Mouse (Mus musculus): ENCODE measurements around the gene Olfr585. TPM values are rescaled to one million over a fixed set of nuclear protein-coding genes. Genes with fewer than 3 reads are reported as not detected.

Gene Olfr585
- not detected in 2 replicates for polyA plus RNA-seq (2015; fragmentation: Nextera tagmentation; extraction: Ambion mirVana)

- no peak within 1 kb of the TSS for H3K27ac ChIP-seq (ENCODE audit: low read length)
- no peak for ATAC-seq
- H3K27me3 ChIP-seq (ENCODE audit: control insufficient read depth, insufficient read depth, low read depth, low read length) = no peaks in the 10 kb centered on the region
- no peaks in the 10 kb centered on the region for H3K4me1 ChIP-seq (ENCODE audit: control insufficient read depth, insufficient read depth, low read length)
- H3K9ac ChIP-seq (ENCODE audit: low read depth, low read length) = no peak within 1 kb of the TSS
- H3K36me3 ChIP-seq (ENCODE audit: control insufficient read depth, insufficient read depth, low read length) = no peaks in the 10 kb centered on the region
- no peaks in the 10 kb centered on the region for H3K9me3 ChIP-seq (replicated peaks; ENCODE audit: control insufficient read depth, low read length, poor library complexity, severe bottlenecking)
- H3K4me3 ChIP-seq (ENCODE audit: low read depth, low read length) = no peak within 1 kb of the TSS
- 88% methylated on average over 1 of the region's 1 CpGs for WGBS
- no peak within 1 kb of the TSS for H3K4me2 ChIP-seq (ENCODE audit: low read length)
Observed at GRCm38 (mm10) chr7:103097420-103097819, at the start of gene Olfr585. Gene Olfr585, plus strand, starts transcription at chr7:103097720.

- no peaks in the 10 kb centered on the region for H3K36me3 ChIP-seq (ENCODE audit: control insufficient read depth, insufficient read depth, low read length)
- H3K4me2 ChIP-seq (ENCODE audit: low read length) = no peak within 1 kb of the TSS
- H3K4me1 ChIP-seq (ENCODE audit: control insufficient read depth, insufficient read depth, low read length) = no peaks in the 10 kb centered on the region
- 94% methylated on average over 1 of the region's 1 CpGs for WGBS
- H3K4me3 ChIP-seq (ENCODE audit: low read depth, low read length) = no peak within 1 kb of the TSS
- no peaks in the 10 kb centered on the region for H3K9me3 ChIP-seq (replicated peaks; ENCODE audit: control insufficient read depth, low read length, poor library complexity, severe bottlenecking)
- no peak within 1 kb of the TSS for H3K9ac ChIP-seq (ENCODE audit: low read depth, low read length)
- H3K27ac ChIP-seq (ENCODE audit: low read length) = no peak within 1 kb of the TSS
- no peaks in the 10 kb centered on the region for H3K27me3 ChIP-seq (ENCODE audit: control insufficient read depth, insufficient read depth, low read depth, low read length)
- no peak for ATAC-seq
Observed at GRCm38 (mm10) chr7:103051000-103051399, 46.5 kb upstream of the Olfr585 start, which contains the start of gene Olfr583. Gene Olfr583, plus strand, starts transcription at chr7:103051300.

GRCm38 (mm10) chr7:103081585-103081984, 15.9 kb upstream of the Olfr585 start, which contains the start of gene Olfr584:
Gene Olfr584, plus strand, starts transcription at chr7:103081885.
- Histone ChIP-seq H3K27ac (ENCODE audit: low read length) (no peak within 1 kb of the TSS), H3K9ac (ENCODE audit: low read depth, low read length) (no peak within 1 kb of the TSS), H3K36me3 (ENCODE audit: control insufficient read depth, insufficient read depth, low read length) (no peaks in the 10 kb centered on the region), H3K9me3 (replicated peaks; ENCODE audit: control insufficient read depth, low read length, poor library complexity, severe bottlenecking) (no peaks in the 10 kb centered on the region; the same call in 1 of the 2 replicates), H3K4me1 (ENCODE audit: control insufficient read depth, insufficient read depth, low read length) (no peaks in the 10 kb centered on the region), H3K4me2 (ENCODE audit: low read length) (no peak within 1 kb of the TSS), H3K4me3 (ENCODE audit: low read depth, low read length) (no peak within 1 kb of the TSS), H3K27me3 (ENCODE audit: control insufficient read depth, insufficient read depth, low read depth, low read length) (no peaks in the 10 kb centered on the region)
- no peak for ATAC-seq
- 88% methylated on average over 1 of the region's 1 CpGs for WGBS

GRCm38 (mm10) chr7:103119406-103119805, 21.9 kb downstream of the Olfr585 start:
- Histone ChIP-seq H3K27me3 (ENCODE audit: control insufficient read depth, insufficient read depth, low read depth, low read length) (no peaks in the 10 kb centered on the region), H3K4me3 (ENCODE audit: low read depth, low read length) (no peak overlapping the region), H3K27ac (ENCODE audit: low read length) (no peak overlapping the region), H3K4me2 (ENCODE audit: low read length) (no peak overlapping the region), H3K4me1 (ENCODE audit: control insufficient read depth, insufficient read depth, low read length) (no peaks in the 10 kb centered on the region), H3K36me3 (ENCODE audit: control insufficient read depth, insufficient read depth, low read length) (no peaks in the 10 kb centered on the region), H3K9me3 (replicated peaks; ENCODE audit: control insufficient read depth, low read length, poor library complexity, severe bottlenecking) (no peaks in the 10 kb centered on the region), H3K9ac (ENCODE audit: low read depth, low read length) (no peak overlapping the region)
- WGBS = 54% methylated on average over 3 of the region's 3 CpGs
- ATAC-seq = no peak

- Histone ChIP-seq H3K9me3 (replicated peaks; ENCODE audit: control insufficient read depth, low read length, poor library complexity, severe bottlenecking) (no peaks in the 10 kb centered on the region; the same call in 1 of the 2 replicates), H3K36me3 (ENCODE audit: control insufficient read depth, insufficient read depth, low read length) (no peaks in the 10 kb centered on the region), H3K4me2 (ENCODE audit: low read length) (no peak within 1 kb of the TSS), H3K4me3 (ENCODE audit: low read depth, low read length) (no peak within 1 kb of the TSS), H3K27me3 (ENCODE audit: control insufficient read depth, insufficient read depth, low read depth, low read length) (no peaks in the 10 kb centered on the region), H3K27ac (ENCODE audit: low read length) (no peak within 1 kb of the TSS), H3K4me1 (ENCODE audit: control insufficient read depth, insufficient read depth, low read length) (no peaks in the 10 kb centered on the region), H3K9ac (ENCODE audit: low read depth, low read length) (no peak within 1 kb of the TSS)
- no peak for ATAC-seq
- WGBS = 89% methylated on average over 3 of the region's 3 CpGs
Observed at GRCm38 (mm10) chr7:103125538-103125937, 28.0 kb downstream of the Olfr585 start, which contains the start of gene Olfr586. Gene Olfr586, minus strand, starts transcription at chr7:103125638.

- WGBS = 86% methylated on average over 1 of the region's 1 CpGs
Observed at GRCm38 (mm10) chr7:103140579-103140978, 43.1 kb downstream of the Olfr585 start, which contains the start of gene Olfr588-ps1. Gene Olfr588-ps1, plus strand, starts transcription at chr7:103140879.

More at GRCm38 (mm10) chr7:103140579-103140978, 43.1 kb downstream of the Olfr585 start, which contains the start of gene Olfr588-ps1:
- no peaks in the 10 kb centered on the region for H3K36me3 ChIP-seq (ENCODE audit: control insufficient read depth, insufficient read depth, low read length)
- H3K27ac ChIP-seq (ENCODE audit: low read length) = no peak within 1 kb of the TSS
- no peaks in the 10 kb centered on the region for H3K9me3 ChIP-seq (replicated peaks; ENCODE audit: control insufficient read depth, low read length, poor library complexity, severe bottlenecking)
- H3K4me3 ChIP-seq (ENCODE audit: low read depth, low read length) = no peak within 1 kb of the TSS
- ATAC-seq = no peak
- H3K27me3 ChIP-seq (ENCODE audit: control insufficient read depth, insufficient read depth, low read depth, low read length) = no peaks in the 10 kb centered on the region
- no peaks in the 10 kb centered on the region for H3K4me1 ChIP-seq (ENCODE audit: control insufficient read depth, insufficient read depth, low read length)
- no peak within 1 kb of the TSS for H3K9ac ChIP-seq (ENCODE audit: low read depth, low read length)
- no peak within 1 kb of the TSS for H3K4me2 ChIP-seq (ENCODE audit: low read length)

Other genes starting within 250 kb of the Olfr585 start
- gene Olfr566, start 239.0 kb upstream of the Olfr585 start, polyA plus RNA-seq (2015; fragmentation: Nextera tagmentation; extraction: Ambion mirVana) = not detected in 2 replicates
- gene Olfr568, start 220.6 kb upstream of the Olfr585 start, polyA plus RNA-seq (2015; fragmentation: Nextera tagmentation; extraction: Ambion mirVana) = not detected in 2 replicates
- not detected in 2 replicates for gene Olfr569, start 206.8 kb upstream of the Olfr585 start, polyA plus RNA-seq (2015; fragmentation: Nextera tagmentation; extraction: Ambion mirVana)
- 0.20 TPM in 1 of 2 replicates, not detected in the other for gene Olfr570, start 203.1 kb upstream of the Olfr585 start, polyA plus RNA-seq (2015; fragmentation: Nextera tagmentation; extraction: Ambion mirVana)
- gene Olfr571, start 180.2 kb upstream of the Olfr585 start, polyA plus RNA-seq (2015; fragmentation: Nextera tagmentation; extraction: Ambion mirVana) = not detected in 2 replicates
- gene Olfr572, start 173.3 kb upstream of the Olfr585 start, polyA plus RNA-seq (2015; fragmentation: Nextera tagmentation; extraction: Ambion mirVana) = not detected in 2 replicates
- gene Olfr573-ps1, start 155.1 kb upstream of the Olfr585 start, polyA plus RNA-seq (2015; fragmentation: Nextera tagmentation; extraction: Ambion mirVana) = not detected in 2 replicates
- not detected in 2 replicates for gene Olfr574, start 149.3 kb upstream of the Olfr585 start, polyA plus RNA-seq (2015; fragmentation: Nextera tagmentation; extraction: Ambion mirVana)
- gene Olfr575, start 138.9 kb upstream of the Olfr585 start, polyA plus RNA-seq (2015; fragmentation: Nextera tagmentation; extraction: Ambion mirVana) = not detected in 2 replicates
- gene Olfr576, start 135.1 kb upstream of the Olfr585 start, polyA plus RNA-seq (2015; fragmentation: Nextera tagmentation; extraction: Ambion mirVana) = not detected in 2 replicates
- not detected in 2 replicates for gene Olfr577, start 121.8 kb upstream of the Olfr585 start, polyA plus RNA-seq (2015; fragmentation: Nextera tagmentation; extraction: Ambion mirVana)
- gene Olfr578, start 108.4 kb upstream of the Olfr585 start, polyA plus RNA-seq (2015; fragmentation: Nextera tagmentation; extraction: Ambion mirVana) = not detected in 2 replicates
- not detected in 2 replicates for gene Olfr582, start 59.7 kb upstream of the Olfr585 start, polyA plus RNA-seq (2015; fragmentation: Nextera tagmentation; extraction: Ambion mirVana)
- gene Olfr583, start 46.4 kb upstream of the Olfr585 start, polyA plus RNA-seq (2015; fragmentation: Nextera tagmentation; extraction: Ambion mirVana) = not detected in 2 replicates
- gene Olfr584, start 15.8 kb upstream of the Olfr585 start, polyA plus RNA-seq (2015; fragmentation: Nextera tagmentation; extraction: Ambion mirVana) = not detected in 2 replicates
- not detected in 2 replicates for gene Olfr586, start 27.9 kb downstream of the Olfr585 start, polyA plus RNA-seq (2015; fragmentation: Nextera tagmentation; extraction: Ambion mirVana)
- gene Olfr588-ps1, start 43.2 kb downstream of the Olfr585 start, polyA plus RNA-seq (2015; fragmentation: Nextera tagmentation; extraction: Ambion mirVana) = not detected in 2 replicates
- not detected in 2 replicates for gene Olfr589, start 58.6 kb downstream of the Olfr585 start, polyA plus RNA-seq (2015; fragmentation: Nextera tagmentation; extraction: Ambion mirVana)
- not detected in 2 replicates for gene Olfr591, start 80.6 kb downstream of the Olfr585 start, polyA plus RNA-seq (2015; fragmentation: Nextera tagmentation; extraction: Ambion mirVana)
- not detected in 2 replicates for gene Olfr592, start 87.1 kb downstream of the Olfr585 start, polyA plus RNA-seq (2015; fragmentation: Nextera tagmentation; extraction: Ambion mirVana)
- gene Olfr593, start 114.1 kb downstream of the Olfr585 start, polyA plus RNA-seq (2015; fragmentation: Nextera tagmentation; extraction: Ambion mirVana) = not detected in 2 replicates
- not detected in 2 replicates for gene Olfr594, start 119.3 kb downstream of the Olfr585 start, polyA plus RNA-seq (2015; fragmentation: Nextera tagmentation; extraction: Ambion mirVana)
- not detected in 2 replicates for gene Usp17ld, start 154.8 kb downstream of the Olfr585 start, polyA plus RNA-seq (2015; fragmentation: Nextera tagmentation; extraction: Ambion mirVana)
- 0.06 TPM in 1 of 2 replicates, not detected in the other for gene Olfr596, start 207.9 kb downstream of the Olfr585 start, polyA plus RNA-seq (2015; fragmentation: Nextera tagmentation; extraction: Ambion mirVana)
- gene Olfr597, start 218.6 kb downstream of the Olfr585 start, polyA plus RNA-seq (2015; fragmentation: Nextera tagmentation; extraction: Ambion mirVana) = not detected in 2 replicates
- gene Olfr598, start 225.8 kb downstream of the Olfr585 start, polyA plus RNA-seq (2015; fragmentation: Nextera tagmentation; extraction: Ambion mirVana) = not detected in 2 replicates
- not detected in 2 replicates for gene Olfr599, start 238.2 kb downstream of the Olfr585 start, polyA plus RNA-seq (2015; fragmentation: Nextera tagmentation; extraction: Ambion mirVana)

Data from midbrain, embryonic 16.5 days (tissue).